Mouse (Mus musculus): Measurements from ENCODE around the gene Tmbim6. TPM values are rescaled to one million over a fixed set of nuclear protein-coding genes. Genes with fewer than 3 reads are reported as not detected.
A peak's percentile ranks its signal among the peaks of the same experiment; 100 is the strongest.
"Not testable (repeated sequence)": the region's sequence is repeated elsewhere in the genome, so short reads cannot be mapped to it uniquely, and the experiment has no call there.

The Tmbim6 gene
- polyA plus RNA-seq, 2 experiments: 216 to 296 TPM

GRCm38 (mm10) chr15:99440112-99440815 is 47.6 kb downstream of the Tmbim6 start:
- DNase-seq (ENCODE audit: low spot score) (peak; percentile 79), ATAC-seq (ENCODE audit: low FRiP score, low read depth) (peak; percentile 85)
- H3K4me3 ChIP-seq (replicated peaks; ENCODE audit: low read length): no peak overlapping the region
- H3K9ac ChIP-seq (ENCODE audit: low read depth, low read length, severe bottlenecking): peak overlapping the region; percentile 31; the same call in 1 of the 2 replicates
- peaks cover 48% of the 10 kb centered on the region for H3K4me1 ChIP-seq (ENCODE audit: control insufficient read depth, insufficient read depth, low read length)
- WGBS: 45% methylated on average over 2 of the region's 2 CpGs
- no peaks in the 10 kb centered on the region for H3K27me3 ChIP-seq (ENCODE audit: control insufficient read depth, insufficient read depth, low read length)
- no peak for TF ChIP-seq POLR2A (IDR thresholded peaks at IDR 0.05; ENCODE audit: borderline replicate concordance, extremely low read depth, insufficient read depth, insufficient read length)
- H3K9me3 ChIP-seq (ENCODE audit: control insufficient read depth, low read length): no peaks in the 10 kb centered on the region
- peaks cover 43% of the 10 kb centered on the region for H3K36me3 ChIP-seq (ENCODE audit: control insufficient read depth, insufficient read depth, low read length)
- H3K27ac ChIP-seq (replicated peaks; ENCODE audit: low read depth, low read length): peak overlapping the region; percentile 72
- peak overlapping the region; percentile 6; the same call in 1 of the 2 replicates for H3K4me2 ChIP-seq (replicated peaks; ENCODE audit: low read depth, low read length, severe bottlenecking)

- Histone ChIP-seq H3K4me1 (ENCODE audit: control insufficient read depth, insufficient read depth, low read length) (peaks cover 45% of the 10 kb centered on the region), H3K27me3 (ENCODE audit: control insufficient read depth, insufficient read depth, low read length) (no peaks in the 10 kb centered on the region), H3K36me3 (ENCODE audit: control insufficient read depth, insufficient read depth, low read length) (peaks cover 45% of the 10 kb centered on the region), H3K9me3 (ENCODE audit: control insufficient read depth, low read length) (no peaks in the 10 kb centered on the region), H3K4me2 (replicated peaks; ENCODE audit: low read depth, low read length, severe bottlenecking) (peak overlapping the region; percentile 6; the same call in 1 of the 2 replicates), H3K27ac (replicated peaks; ENCODE audit: low read depth, low read length) (peak overlapping the region; percentile 72), H3K4me3 (replicated peaks; ENCODE audit: low read length) (no peak overlapping the region), H3K9ac (ENCODE audit: low read depth, low read length, severe bottlenecking) (peak overlapping the region; percentile 31; the same call in 1 of the 2 replicates)
- DNase-seq (ENCODE audit: low spot score): peak; percentile 38
- peak; percentile 37 for ATAC-seq (ENCODE audit: low FRiP score, low read depth)
- WGBS: 39% methylated on average over 8 of the region's 8 CpGs
- TF ChIP-seq POLR2A (IDR thresholded peaks at IDR 0.05; ENCODE audit: borderline replicate concordance, extremely low read depth, insufficient read depth, insufficient read length): no peak
Observed at GRCm38 (mm10) chr15:99440816-99441457, 48.3 kb downstream of the Tmbim6 start.

- Histone ChIP-seq H3K9ac (ENCODE audit: low read depth, low read length, severe bottlenecking) (no peak overlapping the region), H3K27ac (replicated peaks; ENCODE audit: low read depth, low read length) (no peak overlapping the region)
- WGBS: 77% methylated on average over 7 of the region's 7 CpGs
Observed at GRCm38 (mm10) chr15:99442358-99442757, 49.7 kb downstream of the Tmbim6 start.

GRCm38 (mm10) chr15:99445567-99445966 is 52.9 kb downstream of the Tmbim6 start:
- no peaks in the 10 kb centered on the region for H3K9me3 ChIP-seq (ENCODE audit: control insufficient read depth, low read length)
- H3K9ac ChIP-seq (ENCODE audit: low read depth, low read length, severe bottlenecking): no peak overlapping the region
- no peak overlapping the region for H3K4me3 ChIP-seq (replicated peaks; ENCODE audit: low read length)
- peaks cover 28% of the 10 kb centered on the region for H3K36me3 ChIP-seq (ENCODE audit: control insufficient read depth, insufficient read depth, low read length)
- H3K4me2 ChIP-seq (replicated peaks; ENCODE audit: low read depth, low read length, severe bottlenecking): no peak overlapping the region
- ATAC-seq (ENCODE audit: low FRiP score, low read depth): no peak
- H3K27me3 ChIP-seq (ENCODE audit: control insufficient read depth, insufficient read depth, low read length): no peaks in the 10 kb centered on the region
- TF ChIP-seq POLR2A (IDR thresholded peaks at IDR 0.05; ENCODE audit: borderline replicate concordance, extremely low read depth, insufficient read depth, insufficient read length): no peak
- no peak overlapping the region for H3K27ac ChIP-seq (replicated peaks; ENCODE audit: low read depth, low read length)
- WGBS: 62% methylated on average over 6 of the region's 6 CpGs
- H3K4me1 ChIP-seq (ENCODE audit: control insufficient read depth, insufficient read depth, low read length): peaks cover 20% of the 10 kb centered on the region
- no peak for DNase-seq (ENCODE audit: low spot score)

More at GRCm38 (mm10) chr15:99442358-99442757, 49.7 kb downstream of the Tmbim6 start:
- Histone ChIP-seq H3K9me3 (ENCODE audit: control insufficient read depth, low read length) (no peaks in the 10 kb centered on the region), H3K4me2 (replicated peaks; ENCODE audit: low read depth, low read length, severe bottlenecking) (no peak overlapping the region), H3K4me3 (replicated peaks; ENCODE audit: low read length) (no peak overlapping the region), H3K4me1 (ENCODE audit: control insufficient read depth, insufficient read depth, low read length) (peaks cover 32% of the 10 kb centered on the region), H3K36me3 (ENCODE audit: control insufficient read depth, insufficient read depth, low read length) (peaks cover 37% of the 10 kb centered on the region), H3K27me3 (ENCODE audit: control insufficient read depth, insufficient read depth, low read length) (no peaks in the 10 kb centered on the region)
- no peak for TF ChIP-seq POLR2A (IDR thresholded peaks at IDR 0.05; ENCODE audit: borderline replicate concordance, extremely low read depth, insufficient read depth, insufficient read length)
- no peak for ATAC-seq (ENCODE audit: low FRiP score, low read depth)
- no peak for DNase-seq (ENCODE audit: low spot score)

- H3K27me3 ChIP-seq (ENCODE audit: control insufficient read depth, insufficient read depth, low read length); H3K27ac ChIP-seq (replicated peaks; ENCODE audit: low read depth, low read length); H3K4me2 ChIP-seq (replicated peaks; ENCODE audit: low read depth, low read length, severe bottlenecking); H3K9ac ChIP-seq (ENCODE audit: low read depth, low read length, severe bottlenecking); H3K4me3 ChIP-seq (replicated peaks; ENCODE audit: low read length); H3K9me3 ChIP-seq (ENCODE audit: control insufficient read depth, low read length); DNase-seq (ENCODE audit: low spot score); ATAC-seq (ENCODE audit: low FRiP score, low read depth): not testable (repeated sequence)
- Histone ChIP-seq H3K36me3 (ENCODE audit: control insufficient read depth, insufficient read depth, low read length) (peaks cover 32% of the 10 kb centered on the region), H3K4me1 (ENCODE audit: control insufficient read depth, insufficient read depth, low read length) (peaks cover 15% of the 10 kb centered on the region)
- WGBS: 93% methylated on average over 10 of the region's 10 CpGs
Observed at GRCm38 (mm10) chr15:99446136-99446535, 53.5 kb downstream of the Tmbim6 start.

All from limb, embryonic 14.5 days (tissue).